Mouse (Mus musculus) small intestine, adult 2 months (tissue): ENCODE measurements around the gene Trmu.

Experiments
- CTCF ChIP-seq: fragments of 200-500 bp; IDR thresholded peaks from 2 replicates; pipeline ENCODE4 v1.5.1; 2012; ENCODE audit warnings: low read depth, mild to moderate bottlenecking, control low read depth, inconsistent platforms, low read length, moderate library complexity, mixed read lengths; ENCODE audit not compliant: insufficient replicate concordance, insufficient read length; ENCODE audit errors: extremely low read depth
- POLR2A ChIP-seq: fragments of 200-500 bp; IDR thresholded peaks from 2 replicates; pipeline ENCODE4 v1.6.1; 2012; ENCODE audit warnings: low read depth, mild to moderate bottlenecking, control low read depth, inconsistent platforms, low read length, moderate library complexity

DNA sequence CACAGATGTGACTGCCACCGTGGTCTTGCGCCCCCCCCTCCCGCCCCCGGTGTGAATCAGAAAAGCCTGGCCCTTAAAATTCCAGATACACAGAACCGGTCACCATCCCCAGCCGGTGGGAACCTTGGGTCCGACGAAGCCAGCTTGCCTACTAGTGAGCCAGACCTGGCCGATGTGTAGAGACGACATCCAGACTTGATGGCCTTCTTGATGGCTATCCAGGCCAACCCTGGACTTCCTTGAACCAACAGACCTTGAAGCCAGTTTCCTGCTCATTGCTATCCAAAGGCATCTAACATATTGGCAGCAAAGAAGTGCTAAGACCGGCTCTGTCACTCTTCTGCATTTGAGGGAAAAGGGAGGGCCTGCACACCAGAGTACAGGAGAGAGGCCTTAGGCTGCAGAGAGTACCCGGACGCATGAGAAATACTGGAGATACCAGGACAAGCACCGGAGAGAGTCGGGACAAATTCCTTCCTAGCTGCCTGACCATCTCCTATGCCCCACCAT, 20.1 kb upstream of the Trmu start:
- TF ChIP-seq POLR2A, result no peak
- no peak for TF ChIP-seq CTCF
